Mouse (Mus musculus): ENCODE results near the gene Ccn6. TPM values are rescaled to one million over a fixed set of nuclear protein-coding genes. Genes with fewer than 3 reads are reported as not detected.
A peak's percentile ranks its signal among the peaks of the same experiment; 100 is the strongest.

Gene Ccn6
- polyA plus RNA-seq, 1 experiment from 2014 or later, result 0.28 TPM

GRCm38 (mm10) chr10:39141401-39141800, 22.2 kb downstream of the Ccn6 start:
- H3K27me3 ChIP-seq (replicated peaks; ENCODE audit: control insufficient read depth, insufficient read depth, low read length), result no peaks in the 10 kb centered on the region
- no peak overlapping the region for H3K4me2 ChIP-seq (ENCODE audit: low read length)
- WGBS, result 98% methylated on average over 2 of the region's 2 CpGs
- no peak overlapping the region for H3K4me3 ChIP-seq (ENCODE audit: low read depth, low read length)
- H3K27ac ChIP-seq (ENCODE audit: low read depth, low read length), result no peak overlapping the region
- no peak overlapping the region for H3K9ac ChIP-seq (ENCODE audit: low read length)
- no peaks in the 10 kb centered on the region for H3K4me1 ChIP-seq (ENCODE audit: control insufficient read depth, insufficient read depth, low read length)
- DNase-seq (ENCODE audit: low spot score) (no peak), ATAC-seq (no peak)
- peaks cover 67% of the 10 kb centered on the region for H3K36me3 ChIP-seq (ENCODE audit: control insufficient read depth, insufficient read depth, low read length)
- no peaks in the 10 kb centered on the region for H3K9me3 ChIP-seq (replicated peaks; ENCODE audit: control insufficient read depth, low read length)

DNA sequence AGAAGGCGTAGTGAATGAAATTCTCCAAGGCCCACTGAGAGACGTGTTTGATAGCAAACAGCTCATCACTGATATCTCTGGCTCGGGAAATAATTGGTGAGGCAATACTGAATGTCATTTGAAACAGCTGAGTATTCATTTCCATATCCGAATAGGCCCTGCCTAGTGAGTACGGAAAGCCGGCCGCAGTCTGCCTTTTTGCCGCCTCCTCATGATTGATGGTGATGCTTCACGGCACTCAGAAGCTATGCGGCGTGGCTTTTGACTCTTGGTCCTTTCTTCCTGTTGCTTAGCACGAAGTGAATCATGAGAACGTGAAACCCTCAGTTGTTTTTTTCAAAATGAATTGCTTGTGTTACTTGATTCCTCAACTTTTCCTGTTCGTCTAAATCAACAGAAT, 22.8 kb downstream of the Ccn6 start:
- ATAC-seq (no peak), DNase-seq (ENCODE audit: low spot score) (no peak)
- H3K36me3 ChIP-seq (ENCODE audit: control insufficient read depth, insufficient read depth, low read length), result peaks cover 62% of the 10 kb centered on the region
- H3K27me3 ChIP-seq (replicated peaks; ENCODE audit: control insufficient read depth, insufficient read depth, low read length), result no peaks in the 10 kb centered on the region
- no peak overlapping the region for H3K4me3 ChIP-seq (ENCODE audit: low read depth, low read length)
- no peak overlapping the region for H3K4me2 ChIP-seq (ENCODE audit: low read length)
- H3K9me3 ChIP-seq (replicated peaks; ENCODE audit: control insufficient read depth, low read length), result no peaks in the 10 kb centered on the region
- no peaks in the 10 kb centered on the region for H3K4me1 ChIP-seq (ENCODE audit: control insufficient read depth, insufficient read depth, low read length)
- WGBS, result 93% methylated on average over 14 of the region's 14 CpGs
- H3K27ac ChIP-seq (ENCODE audit: low read depth, low read length), result no peak overlapping the region
- no peak overlapping the region for H3K9ac ChIP-seq (ENCODE audit: low read length)

DNA sequence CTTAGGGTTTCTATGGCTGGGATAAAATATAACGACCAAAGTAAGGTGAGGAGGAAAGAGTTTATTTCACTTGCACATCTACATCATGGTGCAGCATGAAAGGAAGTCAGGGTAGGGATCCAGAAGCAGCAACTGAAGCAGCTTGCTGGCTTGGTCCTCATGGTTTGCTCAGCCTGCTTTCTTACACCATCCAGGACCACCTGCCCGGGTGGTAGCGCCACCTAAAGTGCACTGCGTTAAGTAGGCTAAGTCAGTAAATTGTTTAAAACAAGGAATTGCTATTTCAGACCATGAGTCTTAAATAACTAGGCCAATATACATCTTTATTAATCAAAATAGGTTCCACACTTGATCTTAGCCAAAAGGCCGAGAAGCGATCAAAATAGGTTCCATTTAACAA, 24.8 kb downstream of the Ccn6 start:
- Histone ChIP-seq H3K27ac (ENCODE audit: low read depth, low read length) (no peak overlapping the region), H3K9ac (ENCODE audit: low read length) (no peak overlapping the region), H3K4me2 (ENCODE audit: low read length) (no peak overlapping the region), H3K36me3 (ENCODE audit: control insufficient read depth, insufficient read depth, low read length) (peaks cover 45% of the 10 kb centered on the region), H3K9me3 (replicated peaks; ENCODE audit: control insufficient read depth, low read length) (no peaks in the 10 kb centered on the region), H3K4me1 (ENCODE audit: control insufficient read depth, insufficient read depth, low read length) (peaks cover 6% of the 10 kb centered on the region; the same call in 1 of the 2 replicates), H3K27me3 (replicated peaks; ENCODE audit: control insufficient read depth, insufficient read depth, low read length) (no peaks in the 10 kb centered on the region), H3K4me3 (ENCODE audit: low read depth, low read length) (no peak overlapping the region)
- no peak for DNase-seq (ENCODE audit: low spot score)
- WGBS, result 91% methylated on average over 6 of the region's 6 CpGs
- no peak for ATAC-seq

GRCm38 (mm10) chr10:39137766-39138165, 25.8 kb downstream of the Ccn6 start:
- DNase-seq (ENCODE audit: low spot score) (no peak), ATAC-seq (no peak)
- no peak overlapping the region for H3K9ac ChIP-seq (ENCODE audit: low read length)
- H3K4me3 ChIP-seq (ENCODE audit: low read depth, low read length), result no peak overlapping the region
- WGBS, result 96% methylated on average over 3 of the region's 3 CpGs
- H3K9me3 ChIP-seq (replicated peaks; ENCODE audit: control insufficient read depth, low read length), result no peaks in the 10 kb centered on the region
- no peak overlapping the region for H3K4me2 ChIP-seq (ENCODE audit: low read length)
- no peaks in the 10 kb centered on the region for H3K27me3 ChIP-seq (replicated peaks; ENCODE audit: control insufficient read depth, insufficient read depth, low read length)
- H3K4me1 ChIP-seq (ENCODE audit: control insufficient read depth, insufficient read depth, low read length), result peaks cover 6% of the 10 kb centered on the region; the same call in 1 of the 2 replicates
- peaks cover 43% of the 10 kb centered on the region for H3K36me3 ChIP-seq (ENCODE audit: control insufficient read depth, insufficient read depth, low read length)
- no peak overlapping the region for H3K27ac ChIP-seq (ENCODE audit: low read depth, low read length)

DNA sequence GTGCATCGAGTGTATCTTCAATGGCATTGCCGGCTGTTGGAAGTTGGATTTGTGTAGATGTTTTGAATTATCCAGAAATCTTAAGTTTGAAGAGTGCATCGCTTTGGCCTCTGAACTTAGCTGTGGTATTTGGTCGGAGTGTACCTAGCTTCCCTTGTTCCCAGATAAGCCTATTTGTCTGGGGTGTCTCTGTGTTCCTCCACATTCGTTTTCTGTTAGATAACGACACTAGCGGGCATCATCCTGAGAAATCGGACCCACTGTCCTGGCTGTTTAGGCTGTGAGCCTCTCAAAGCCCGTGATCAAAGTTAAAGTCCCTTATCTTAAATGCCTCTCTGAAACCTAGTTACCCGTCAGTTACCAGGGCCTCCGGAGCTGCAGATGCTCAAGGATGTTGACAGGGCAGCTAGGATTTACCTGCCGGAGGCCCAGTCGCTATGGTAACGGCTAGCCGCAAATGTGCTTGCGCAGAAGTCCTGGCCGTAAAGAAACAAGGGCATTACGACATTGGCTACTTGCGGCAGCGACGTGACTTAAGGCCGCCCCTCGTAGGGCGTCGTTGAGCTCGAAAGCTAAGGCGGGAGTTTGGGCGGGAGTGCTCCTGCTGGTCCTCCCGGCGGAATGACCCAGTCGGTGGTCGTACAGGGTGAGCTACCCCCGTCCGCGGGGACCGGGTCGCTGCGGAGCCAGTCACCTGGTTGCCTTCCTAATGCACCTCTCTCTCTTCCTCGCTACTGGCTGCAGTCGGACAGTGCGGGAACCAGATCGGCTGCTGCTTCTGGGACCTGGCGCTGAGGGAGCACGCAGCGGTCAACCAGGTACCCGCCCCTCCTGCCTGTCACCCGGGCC, 29.9 kb downstream of the Ccn6 start, which contains the start of the genes Fam229b and Tube1:
TSS of gene Fam229b (minus strand) at position 453 of the 849 bp plus-strand sequence.
TSS of gene Tube1 (plus strand) at position 515 of the 849 bp plus-strand sequence.
- peak within 1 kb of the TSS; percentile 54; the same call in 1 of the 2 replicates for H3K27ac ChIP-seq (ENCODE audit: low read depth, low read length)
- H3K27me3 ChIP-seq (replicated peaks; ENCODE audit: control insufficient read depth, insufficient read depth, low read length), result no peaks in the 10 kb centered on the region
- peaks cover 17% of the 10 kb centered on the region for H3K36me3 ChIP-seq (ENCODE audit: control insufficient read depth, insufficient read depth, low read length)
- 5% methylated on average over 47 of the region's 47 CpGs for WGBS
- H3K4me3 ChIP-seq (ENCODE audit: low read depth, low read length), result peak within 1 kb of the TSS; percentile 45
- H3K9ac ChIP-seq (ENCODE audit: low read length), result peak within 1 kb of the TSS; percentile 70
- no peaks in the 10 kb centered on the region for H3K9me3 ChIP-seq (replicated peaks; ENCODE audit: control insufficient read depth, low read length)
- H3K4me2 ChIP-seq (ENCODE audit: low read length), result peak within 1 kb of the TSS; percentile 64
- H3K4me1 ChIP-seq (ENCODE audit: control insufficient read depth, insufficient read depth, low read length), result peaks cover 6% of the 10 kb centered on the region; the same call in 1 of the 2 replicates
- peak; percentile 99 for DNase-seq (ENCODE audit: low spot score)
- peak; percentile 96 for ATAC-seq

- H3K9ac ChIP-seq (ENCODE audit: low read length), result no peak overlapping the region
- no peak overlapping the region for H3K4me3 ChIP-seq (ENCODE audit: low read depth, low read length)
- H3K4me1 ChIP-seq (ENCODE audit: control insufficient read depth, insufficient read depth, low read length), result no peaks in the 10 kb centered on the region
- H3K27ac ChIP-seq (ENCODE audit: low read depth, low read length), result no peak overlapping the region
- no peaks in the 10 kb centered on the region for H3K36me3 ChIP-seq (ENCODE audit: control insufficient read depth, insufficient read depth, low read length)
- peak; percentile 45 for DNase-seq (ENCODE audit: low spot score)
- no peaks in the 10 kb centered on the region for H3K27me3 ChIP-seq (replicated peaks; ENCODE audit: control insufficient read depth, insufficient read depth, low read length)
- no peak overlapping the region for H3K4me2 ChIP-seq (ENCODE audit: low read length)
- 37% methylated on average over 4 of the region's 4 CpGs for whole genome bisulfite sequencing
- no peaks in the 10 kb centered on the region for H3K9me3 ChIP-seq (replicated peaks; ENCODE audit: control insufficient read depth, low read length)
- peak; percentile 52; the same call in 1 of the 2 replicates for ATAC-seq
Measured at GRCm38 (mm10) chr10:39121412-39121811, 42.2 kb downstream of the Ccn6 start.

DNA sequence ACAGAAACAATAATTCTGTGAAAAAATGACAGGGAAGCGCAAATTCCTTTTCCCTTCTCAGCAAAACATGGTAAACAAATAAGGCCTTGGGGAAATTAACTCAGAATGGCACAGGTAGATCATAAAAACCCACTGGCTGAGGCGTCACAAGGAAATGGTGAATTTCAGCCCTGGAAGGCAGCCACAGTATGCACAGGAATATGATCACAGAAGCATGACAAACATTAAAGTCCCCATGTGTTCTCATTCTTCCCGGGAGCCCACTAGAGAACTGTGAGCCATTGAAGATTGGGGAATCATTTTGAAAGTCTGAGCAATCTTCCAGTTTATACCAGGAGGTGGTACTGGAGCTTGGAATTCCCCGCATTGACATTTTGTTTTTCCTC, 54.1 kb downstream of the Ccn6 start:
- no peaks in the 10 kb centered on the region for H3K9me3 ChIP-seq (replicated peaks; ENCODE audit: control insufficient read depth, low read length)
- no peak overlapping the region for H3K4me2 ChIP-seq (ENCODE audit: low read length)
- no peaks in the 10 kb centered on the region for H3K36me3 ChIP-seq (ENCODE audit: control insufficient read depth, insufficient read depth, low read length)
- no peaks in the 10 kb centered on the region for H3K27me3 ChIP-seq (replicated peaks; ENCODE audit: control insufficient read depth, insufficient read depth, low read length)
- ATAC-seq (no peak), DNase-seq (ENCODE audit: low spot score) (no peak)
- H3K4me1 ChIP-seq (ENCODE audit: control insufficient read depth, insufficient read depth, low read length), result no peaks in the 10 kb centered on the region
- H3K4me3 ChIP-seq (ENCODE audit: low read depth, low read length), result no peak overlapping the region
- no peak overlapping the region for H3K9ac ChIP-seq (ENCODE audit: low read length)
- 60% methylated on average over 4 of the region's 4 CpGs for WGBS
- H3K27ac ChIP-seq (ENCODE audit: low read depth, low read length), result no peak overlapping the region

DNA sequence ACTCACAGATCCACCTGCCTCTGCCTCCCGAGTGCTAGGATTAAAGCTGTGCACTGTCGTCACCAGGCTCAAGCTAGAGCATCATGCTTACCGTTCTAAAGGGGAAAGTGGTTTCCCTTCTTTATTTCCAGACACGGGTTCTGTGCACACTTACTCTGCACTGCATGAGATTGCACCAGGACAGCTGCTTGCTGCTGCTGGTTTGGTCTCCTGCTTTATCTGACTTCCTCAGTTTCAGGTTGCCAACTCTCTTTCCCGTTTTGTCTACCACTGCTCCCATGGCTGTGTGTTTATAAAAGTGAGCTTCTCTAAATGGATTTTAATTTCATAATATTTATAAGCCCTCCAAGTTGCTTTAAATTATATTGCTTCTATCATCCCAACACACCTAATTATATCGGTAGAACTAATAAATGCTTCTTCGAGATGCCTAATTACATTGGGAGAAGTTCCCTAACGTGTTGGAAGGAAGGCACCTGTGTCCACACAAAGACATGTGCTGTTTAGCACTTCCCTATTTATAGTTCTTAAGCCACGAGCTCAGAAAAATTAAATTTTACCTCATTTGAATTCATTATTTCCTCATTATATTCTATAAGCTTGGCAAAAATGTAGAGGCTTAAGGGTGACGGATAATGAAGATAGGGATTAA, 54.6 kb downstream of the Ccn6 start:
- no peak overlapping the region for H3K9ac ChIP-seq (ENCODE audit: low read length)
- no peak overlapping the region for H3K4me2 ChIP-seq (ENCODE audit: low read length)
- DNase-seq (ENCODE audit: low spot score), result no peak
- H3K4me1 ChIP-seq (ENCODE audit: control insufficient read depth, insufficient read depth, low read length), result no peaks in the 10 kb centered on the region
- no peaks in the 10 kb centered on the region for H3K9me3 ChIP-seq (replicated peaks; ENCODE audit: control insufficient read depth, low read length)
- no peak overlapping the region for H3K4me3 ChIP-seq (ENCODE audit: low read depth, low read length)
- no peaks in the 10 kb centered on the region for H3K27me3 ChIP-seq (replicated peaks; ENCODE audit: control insufficient read depth, insufficient read depth, low read length)
- no peaks in the 10 kb centered on the region for H3K36me3 ChIP-seq (ENCODE audit: control insufficient read depth, insufficient read depth, low read length)
- no peak for ATAC-seq
- 72% methylated on average over 10 of the region's 10 CpGs for WGBS
- no peak overlapping the region for H3K27ac ChIP-seq (ENCODE audit: low read depth, low read length)

DNA sequence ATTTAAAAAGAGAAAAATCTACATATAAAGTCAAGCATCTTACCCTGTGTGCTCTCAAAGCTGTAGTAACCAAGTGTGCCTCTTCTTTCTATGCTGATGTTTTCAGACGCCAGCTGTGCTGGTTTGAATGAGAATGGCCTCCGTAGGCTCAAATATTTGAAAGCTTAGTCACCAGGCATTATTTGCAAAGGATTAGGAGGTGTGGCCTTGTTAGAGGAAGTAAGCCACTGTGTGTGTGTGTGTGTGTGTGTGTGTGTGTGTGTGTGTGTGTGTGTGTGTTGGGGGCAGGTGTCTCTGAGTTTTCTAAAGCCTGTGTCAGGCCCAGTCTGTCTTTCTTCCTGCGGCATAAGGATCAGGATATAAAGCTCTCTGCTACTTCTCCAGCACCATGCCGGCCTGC, 56.7 kb downstream of the Ccn6 start:
- Histone ChIP-seq H3K27me3 (replicated peaks; ENCODE audit: control insufficient read depth, insufficient read depth, low read length) (no peaks in the 10 kb centered on the region), H3K4me2 (ENCODE audit: low read length) (no peak overlapping the region), H3K9me3 (replicated peaks; ENCODE audit: control insufficient read depth, low read length) (no peaks in the 10 kb centered on the region), H3K4me1 (ENCODE audit: control insufficient read depth, insufficient read depth, low read length) (no peaks in the 10 kb centered on the region), H3K36me3 (ENCODE audit: control insufficient read depth, insufficient read depth, low read length) (no peaks in the 10 kb centered on the region), H3K9ac (ENCODE audit: low read length) (no peak overlapping the region), H3K27ac (ENCODE audit: low read depth, low read length) (no peak overlapping the region), H3K4me3 (ENCODE audit: low read depth, low read length) (no peak overlapping the region)
- WGBS, result 14% methylated on average over 4 of the region's 4 CpGs
- ATAC-seq, result no peak
- DNase-seq (ENCODE audit: low spot score), result no peak
